Mouse (Mus musculus): ENCODE results near the gene Cdc42ep3.

The Cdc42ep3 gene

GRCm38 (mm10) chr17:79343334-79343946 is 11.5 kb downstream of the Cdc42ep3 start:
- DNase-seq (ENCODE audit: low spot score) = no peak

GRCm38 (mm10) chr17:79342639-79343333 is 12.1 kb downstream of the Cdc42ep3 start:
- DNase-seq (ENCODE audit: low spot score) = no peak

- DNase-seq (ENCODE audit: low spot score) = no peak
Measured at GRCm38 (mm10) chr17:79341946-79342470, 12.9 kb downstream of the Cdc42ep3 start.

GRCm38 (mm10) chr17:79337494-79337893 is 17.4 kb downstream of the Cdc42ep3 start:
- DNase-seq (ENCODE audit: low spot score) = no peak

GRCm38 (mm10) chr17:79334701-79335100 is 20.2 kb downstream of the Cdc42ep3 start:
- DNase-seq (ENCODE audit: low spot score) = no peak

- no peak for DNase-seq (ENCODE audit: low spot score)
Measured at GRCm38 (mm10) chr17:79333650-79334049, 21.2 kb downstream of the Cdc42ep3 start.

- DNase-seq (ENCODE audit: low spot score) = no peak
Measured at GRCm38 (mm10) chr17:79332864-79333263, 22.0 kb downstream of the Cdc42ep3 start.

- DNase-seq (ENCODE audit: low spot score) = no peak
Measured at GRCm38 (mm10) chr17:79330397-79330796, 24.5 kb downstream of the Cdc42ep3 start.

GRCm38 (mm10) chr17:79326868-79327376 is 28.0 kb downstream of the Cdc42ep3 start:
- no peak for DNase-seq (ENCODE audit: low spot score)

- no peak for DNase-seq (ENCODE audit: low spot score)
Measured at GRCm38 (mm10) chr17:79317085-79317751, 37.7 kb downstream of the Cdc42ep3 start.

- DNase-seq (ENCODE audit: low spot score) = peak; percentile 52
Measured at GRCm38 (mm10) chr17:79315415-79316094, 39.3 kb downstream of the Cdc42ep3 start.

- DNase-seq (ENCODE audit: low spot score) = no peak
Measured at GRCm38 (mm10) chr17:79310465-79310864, 44.4 kb downstream of the Cdc42ep3 start.

- DNase-seq (ENCODE audit: low spot score) = no peak
Measured at GRCm38 (mm10) chr17:79309506-79309905, 45.4 kb downstream of the Cdc42ep3 start.

- DNase-seq (ENCODE audit: low spot score) = no peak
Measured at GRCm38 (mm10) chr17:79305644-79306043, 49.2 kb downstream of the Cdc42ep3 start.

GRCm38 (mm10) chr17:79303744-79304497 is 51.0 kb downstream of the Cdc42ep3 start:
- DNase-seq (ENCODE audit: low spot score) = no peak

GRCm38 (mm10) chr17:79303238-79303637 is 51.7 kb downstream of the Cdc42ep3 start:
- no peak for DNase-seq (ENCODE audit: low spot score)

- no peak for DNase-seq (ENCODE audit: low spot score)
Measured at GRCm38 (mm10) chr17:79299925-79300324, 55.0 kb downstream of the Cdc42ep3 start.

- no peak for DNase-seq (ENCODE audit: low spot score)
Measured at GRCm38 (mm10) chr17:79298968-79299367, 55.9 kb downstream of the Cdc42ep3 start.

GRCm38 (mm10) chr17:79295926-79296325 is 59.0 kb downstream of the Cdc42ep3 start:
- DNase-seq (ENCODE audit: low spot score) = peak; percentile 78

- DNase-seq (ENCODE audit: low spot score) = no peak
Measured at GRCm38 (mm10) chr17:79291672-79292071, 63.2 kb downstream of the Cdc42ep3 start.

- peak; percentile 68 for DNase-seq (ENCODE audit: low spot score)
Measured at GRCm38 (mm10) chr17:79290697-79291096, 64.2 kb downstream of the Cdc42ep3 start.

Data from adipocyte (in vitro differentiated cells).